Mouse (Mus musculus) erythroblast, adult 5-6 weeks (primary cell): ENCODE results near the gene Zfyve1. TPM values are rescaled to one million over a fixed set of nuclear protein-coding genes. Genes with fewer than 3 reads are reported as not detected.
"Not testable (repeated sequence)": the region's sequence is repeated elsewhere in the genome, so short reads cannot be mapped to it uniquely, and the experiment has no call there.

ENCODE experiments used
- ATAC-seq: replicated peaks from 2 replicates; pipeline ENCODE4 v1.8.0; 2016; ENCODE audit warnings: moderate number of reproducible peaks, mild to moderate bottlenecking, moderate TSS enrichment, inconsistent platforms; ENCODE audit not compliant: poor library complexity, low FRiP score, severe bottlenecking
- total RNA-seq, 2 experiments: library from RNA; stranded (forward) in 1 of 2; stranded (reverse) in 1 of 2; fragments of 150-400 nt in 1 of 2; fragments of 200-764, 138-1000 nt in 1 of 2; gene quantifications; 2 replicates each; pipeline versions ENCODE4 v1.2.3 to v1.2.4; 2015 to 2017; ENCODE audit warnings: low replicate concordance in 2 of 2

Zfyve1 gene
- total RNA-seq (2015; ENCODE audit: low replicate concordance) = 5.2 and 31.3 TPM in 2 replicates
- total RNA-seq (2017; ENCODE audit: low replicate concordance) = 28.3 and 29.8 TPM in 2 replicates

GRCm38 (mm10) chr12:83597025-83597501 lies at the start of gene Zfyve1:
Gene Zfyve1, minus strand, starts transcription at chr12:83597222.
- ATAC-seq = peak; percentile 98

- no peak for ATAC-seq
Measured at GRCm38 (mm10) chr12:83643116-83643515, 46.1 kb upstream of the Zfyve1 start.

- ATAC-seq = no peak
Measured at GRCm38 (mm10) chr12:83641233-83641632, 44.2 kb upstream of the Zfyve1 start.

GRCm38 (mm10) chr12:83633807-83634206 lies 36.8 kb upstream of the Zfyve1 start:
- no peak for ATAC-seq

- ATAC-seq = peak; percentile 54
Measured at GRCm38 (mm10) chr12:83632680-83633025, 35.6 kb upstream of the Zfyve1 start.

GRCm38 (mm10) chr12:83631743-83632679 lies 35.0 kb upstream of the Zfyve1 start:
- peak; percentile 98 for ATAC-seq

GRCm38 (mm10) chr12:83630936-83631335 lies 33.9 kb upstream of the Zfyve1 start, which contains the start of gene Rbm25:
Gene Rbm25, plus strand, starts transcription at chr12:83631236.
- not testable (repeated sequence) for ATAC-seq

GRCm38 (mm10) chr12:83624321-83624720 lies 27.3 kb upstream of the Zfyve1 start:
- ATAC-seq = no peak

- no peak for ATAC-seq
Measured at GRCm38 (mm10) chr12:83622031-83622755, 25.2 kb upstream of the Zfyve1 start.

- ATAC-seq = peak; percentile 69
Measured at GRCm38 (mm10) chr12:83620694-83621093, 23.7 kb upstream of the Zfyve1 start.

GRCm38 (mm10) chr12:83618981-83619380 lies 22.0 kb upstream of the Zfyve1 start:
- ATAC-seq = no peak

GRCm38 (mm10) chr12:83617261-83617660 lies 20.2 kb upstream of the Zfyve1 start:
- no peak for ATAC-seq

- not testable (repeated sequence) for ATAC-seq
Measured at GRCm38 (mm10) chr12:83606411-83606810, 9.4 kb upstream of the Zfyve1 start.

GRCm38 (mm10) chr12:83602285-83602684 lies 5.3 kb upstream of the Zfyve1 start:
- no peak for ATAC-seq

GRCm38 (mm10) chr12:83597881-83598280 lies 859 bp upstream of the Zfyve1 start:
- no peak for ATAC-seq

- ATAC-seq = no peak
Measured at GRCm38 (mm10) chr12:83596191-83596954, 649 bp downstream of the Zfyve1 start.

- ATAC-seq = no peak
Measured at GRCm38 (mm10) chr12:83594454-83595040, 2.5 kb downstream of the Zfyve1 start.

- ATAC-seq = no peak
Measured at GRCm38 (mm10) chr12:83591754-83592501, 5.1 kb downstream of the Zfyve1 start.

- no peak for ATAC-seq
Measured at GRCm38 (mm10) chr12:83586628-83587027, 10.4 kb downstream of the Zfyve1 start.
